Mouse (Mus musculus) heart, adult 18-20 months (tissue): ENCODE measurements around the gene Vmn1r129. TPM values are rescaled to one million over a fixed set of nuclear protein-coding genes. Genes with fewer than 3 reads are reported as not detected.
"Not testable (repeated sequence)": the region's sequence is repeated elsewhere in the genome, so short reads cannot be mapped to it uniquely, and the experiment has no call there.

Experiments used
- DNase-seq, 2 experiments: peaks; one replicate each; pipeline ENCODE4 v3.0.0; 2021 to 2022; ENCODE audit warnings: mixed read lengths in 1 of 2
- long read RNA-seq, 2 experiments: library from polyadenylated mRNA; stranded (forward); transcript quantifications; one replicate each; pipeline ENCODE4 v2.0.0; 2021
- total RNA-seq, 2 experiments: library from RNA; stranded (reverse); gene quantifications; 2 replicates each; pipeline ENCODE4 v1.2.3; 2021

The Vmn1r129 gene
- not detected for total RNA-seq
- long read RNA-seq, experiment 1, result 0 reads
- long read RNA-seq, experiment 2, result 0 reads

- not testable (repeated sequence) for DNase-seq
Observed at GRCm38 (mm10) chr7:21361191-21361590, at the start of gene Vmn1r129. Gene Vmn1r129, minus strand, starts transcription at chr7:21361291.

DNA sequence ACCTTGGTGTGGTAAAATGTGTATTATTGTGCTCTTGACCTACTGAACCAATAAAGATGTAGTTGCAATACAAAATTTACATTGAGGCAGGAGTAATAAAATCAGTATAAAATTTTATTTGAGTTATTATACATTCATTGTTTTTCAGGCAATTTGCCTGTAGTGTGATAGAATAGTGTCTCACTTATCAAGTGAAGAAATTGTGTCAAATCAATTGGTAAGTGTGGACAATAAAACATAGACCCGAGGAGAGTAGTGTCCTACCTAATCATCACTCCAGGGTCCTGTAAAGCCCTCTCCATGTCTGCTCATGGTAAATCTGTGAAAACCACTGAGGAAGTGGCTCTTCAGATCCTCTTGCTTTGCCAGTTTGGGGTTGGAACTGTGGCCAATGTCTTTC lies 12.0 kb downstream of the Vmn1r129 start, which contains the start of gene Vmn1r128:
Gene Vmn1r128 (plus strand): TSS at position 301 of the 400 bp plus-strand sequence.
- DNase-seq, result not testable (repeated sequence)

DNA sequence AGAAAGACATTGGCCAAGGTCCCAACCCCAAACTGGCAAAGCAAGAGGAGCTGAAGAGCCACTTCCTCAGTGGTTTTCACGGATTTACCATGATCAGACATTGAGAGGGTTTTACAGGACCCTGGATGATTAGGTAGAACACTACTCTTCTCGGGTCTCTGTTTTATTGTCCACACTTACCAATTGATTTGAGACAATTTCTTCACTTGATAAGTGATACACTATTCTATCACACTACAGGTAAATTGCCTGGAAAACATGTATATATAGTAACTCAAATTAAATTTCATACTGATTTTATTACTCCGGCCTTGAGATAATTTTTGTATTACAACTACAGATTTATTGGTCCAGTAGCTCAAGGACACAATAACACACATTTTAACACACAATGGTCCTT lies 41.3 kb downstream of the Vmn1r129 start, which contains the start of gene Vmn1r127:
Gene Vmn1r127 (minus strand): TSS at position 101 of the 400 bp plus-strand sequence.
- DNase-seq, result not testable (repeated sequence)

Other genes with a start within 250 kb of the Vmn1r129 start
- not detected for gene Vmn1r122, start 227.2 kb downstream of the Vmn1r129 start, total RNA-seq
- gene Vmn1r123, start 199.1 kb downstream of the Vmn1r129 start, total RNA-seq, result not detected
- not detected for gene Gm5157, start 170.9 kb downstream of the Vmn1r129 start, total RNA-seq
- not detected for gene Vmn1r124, start 100.7 kb downstream of the Vmn1r129 start, total RNA-seq
- not detected for gene Vmn1r125, start 89.1 kb downstream of the Vmn1r129 start, total RNA-seq
- gene Vmn1r126, start 59.8 kb downstream of the Vmn1r129 start, total RNA-seq, result not detected
- not detected for gene Vmn1r127, start 41.4 kb downstream of the Vmn1r129 start, total RNA-seq
- gene Vmn1r128, start 11.9 kb downstream of the Vmn1r129 start, total RNA-seq, result not detected
- gene Gm6882, start 71.5 kb upstream of the Vmn1r129 start, total RNA-seq, result not detected
- gene Vmn1r130, start 150.5 kb upstream of the Vmn1r129 start, total RNA-seq, result not detected
- not detected for gene Vmn1r131, start 184.8 kb upstream of the Vmn1r129 start, total RNA-seq